Mouse (Mus musculus) macrophage (primary cell): ENCODE measurements around the gene Spi1. TPM values are rescaled to one million over a fixed set of nuclear protein-coding genes. Genes with fewer than 3 reads are reported as not detected.
"Not testable (repeated sequence)": the region's sequence is repeated elsewhere in the genome, so short reads cannot be mapped to it uniquely, and the experiment has no call there.

Experiments used
- H3K27ac ChIP-seq: fragments of 350-480 bp; formaldehyde crosslinking; 2 replicates; pipeline ENCODE4 v1.9.0; 2021
- H3K36me3 ChIP-seq: fragments of 350-480 bp; formaldehyde crosslinking; 2 replicates; pipeline ENCODE4 v1.9.0; 2021; ENCODE audit errors: inconsistent target
- H3K4me3 ChIP-seq: fragments of 350-480 bp; formaldehyde crosslinking; 2 replicates; pipeline ENCODE4 v1.9.0; 2021; ENCODE audit errors: inconsistent target
- H3K79me2 ChIP-seq: fragments of 350-480 bp; formaldehyde crosslinking; 2 replicates; pipeline ENCODE4 v1.9.0; 2021; ENCODE audit errors: inconsistent target
- WGBS: methylation state at CpG from one replicate; pipeline ENCODE4 v1.1.7; 2026; ENCODE audit warnings: inconsistent platforms; ENCODE audit not compliant: missing documents; 5-methylcytosine and 5-hydroxymethylcytosine counted together
- polyA plus RNA-seq: library from polyadenylated mRNA; stranded (reverse); fragments of 250-400 nt; gene quantifications from 3 replicates; pipeline ENCODE4 v1.2.4, GENCODE M21; 2018; ENCODE audit warnings: inconsistent platforms

The Spi1 gene
- polyA plus RNA-seq, 1 experiment from 2014 or later, result 440 TPM

DNA sequence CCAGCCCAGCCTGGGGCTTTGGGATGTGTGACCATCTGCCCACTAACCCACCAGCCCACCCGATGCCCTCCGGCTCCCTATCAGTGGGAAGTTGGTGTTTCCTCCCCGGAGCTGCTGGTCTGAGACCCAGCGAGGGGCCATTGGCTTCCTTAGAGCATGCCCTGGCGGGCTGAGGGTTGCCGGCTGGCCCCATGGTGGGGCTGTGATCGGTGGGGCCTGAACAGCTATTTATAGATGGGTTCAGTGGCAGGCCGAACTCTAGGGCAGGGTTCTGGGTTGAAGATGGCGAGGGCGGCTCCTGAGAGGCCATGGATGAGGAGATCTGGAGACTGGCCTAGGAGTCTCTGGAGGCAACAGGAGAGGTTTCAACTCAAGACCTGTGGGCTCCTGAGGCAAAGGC, 14.8 kb downstream of the Spi1 start:
- peak overlapping the region; percentile 100 for H3K27ac ChIP-seq
- 0% methylated on average over 10 of the region's 10 CpGs for WGBS
- H3K79me2 ChIP-seq, result peaks cover 79% of the 10 kb centered on the region
- peak overlapping the region; percentile 95 for H3K4me3 ChIP-seq
- peaks cover 30% of the 10 kb centered on the region for H3K36me3 ChIP-seq

DNA sequence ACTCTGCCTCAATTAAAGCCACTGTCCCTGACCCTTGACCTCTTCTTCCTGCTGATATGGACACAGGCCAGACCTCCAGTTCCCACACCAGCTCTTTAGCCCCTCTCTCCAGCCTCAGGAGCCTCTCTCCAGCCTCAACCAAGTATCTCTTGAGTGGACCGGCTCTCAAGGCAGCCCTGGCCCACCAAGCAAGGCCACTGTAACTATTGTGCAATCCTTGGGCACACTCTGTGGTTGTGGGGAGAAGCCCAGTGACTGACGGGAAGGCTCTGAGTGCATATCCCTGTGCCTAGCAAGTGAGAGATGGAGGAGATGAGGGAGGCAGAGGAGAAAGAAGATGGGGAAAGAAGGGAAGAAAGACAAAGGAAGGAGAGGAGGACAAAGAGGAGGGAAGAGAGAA, 16.0 kb downstream of the Spi1 start:
- 6% methylated on average over 2 of the region's 2 CpGs for WGBS
- peaks cover 37% of the 10 kb centered on the region for H3K36me3 ChIP-seq
- peak overlapping the region; percentile 95 for H3K4me3 ChIP-seq
- H3K27ac ChIP-seq, result peak overlapping the region; percentile 100
- peaks cover 81% of the 10 kb centered on the region for H3K79me2 ChIP-seq

DNA sequence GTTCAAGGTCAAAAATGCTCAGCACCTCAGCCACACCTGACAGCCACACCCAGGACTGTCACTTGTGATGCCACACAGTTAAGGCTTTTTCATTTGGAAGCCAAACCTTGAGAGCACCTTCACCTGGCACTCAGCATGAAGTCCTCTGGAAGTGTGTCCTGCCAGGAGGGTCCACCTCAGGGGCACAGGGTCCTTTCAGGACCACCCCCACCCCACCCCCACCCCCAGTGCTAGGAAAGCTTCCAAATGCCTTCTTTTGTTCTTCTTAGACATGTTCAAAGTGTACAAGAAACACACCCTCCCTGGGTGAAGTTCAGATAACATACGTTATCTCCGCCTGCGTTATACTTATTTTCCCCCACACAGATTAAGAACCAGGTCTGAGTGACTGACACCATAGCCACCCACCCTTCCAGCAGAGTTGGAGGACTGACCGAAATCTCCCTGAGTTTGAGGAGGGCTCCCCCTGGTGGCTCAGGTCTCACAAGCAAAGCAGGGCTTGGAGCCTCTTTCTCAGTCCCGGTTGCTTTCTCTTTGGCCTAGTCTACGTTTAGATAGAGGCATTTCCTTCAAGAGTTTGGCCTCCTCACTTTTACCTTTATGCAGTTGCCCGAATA, 19.0 kb downstream of the Spi1 start:
- no peak overlapping the region for H3K4me3 ChIP-seq
- H3K36me3 ChIP-seq, result peaks cover 66% of the 10 kb centered on the region
- 9% methylated on average over 7 of the region's 7 CpGs for WGBS
- H3K79me2 ChIP-seq, result peaks cover 100% of the 10 kb centered on the region
- H3K27ac ChIP-seq, result peak overlapping the region; percentile 22; the same call in 1 of the 2 replicates

DNA sequence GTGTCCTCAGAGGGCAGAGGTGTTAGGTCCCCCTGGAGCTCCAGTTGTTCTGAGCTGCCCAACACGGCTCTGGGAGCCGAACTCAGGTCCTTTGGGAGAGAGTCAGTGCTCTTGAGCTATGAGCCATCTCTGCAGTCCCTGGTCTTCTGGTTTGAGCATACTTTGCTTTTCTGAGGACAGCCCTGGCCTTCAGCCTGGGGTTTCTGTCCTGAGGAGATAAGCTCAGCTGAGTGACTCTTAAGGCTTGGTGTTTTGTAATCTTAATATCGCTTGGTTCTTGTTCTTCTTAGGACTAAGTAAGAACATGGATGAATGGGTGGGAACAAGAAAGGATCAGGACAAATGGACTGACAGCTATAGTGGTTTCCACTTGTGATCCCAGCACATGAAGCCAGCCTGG, 26.0 kb downstream of the Spi1 start:
- H3K4me3 ChIP-seq, result no peak overlapping the region
- 93% methylated on average over 3 of the region's 3 CpGs for WGBS
- H3K27ac ChIP-seq, result no peak overlapping the region
- H3K36me3 ChIP-seq, result peaks cover 93% of the 10 kb centered on the region
- H3K79me2 ChIP-seq, result peaks cover 100% of the 10 kb centered on the region

DNA sequence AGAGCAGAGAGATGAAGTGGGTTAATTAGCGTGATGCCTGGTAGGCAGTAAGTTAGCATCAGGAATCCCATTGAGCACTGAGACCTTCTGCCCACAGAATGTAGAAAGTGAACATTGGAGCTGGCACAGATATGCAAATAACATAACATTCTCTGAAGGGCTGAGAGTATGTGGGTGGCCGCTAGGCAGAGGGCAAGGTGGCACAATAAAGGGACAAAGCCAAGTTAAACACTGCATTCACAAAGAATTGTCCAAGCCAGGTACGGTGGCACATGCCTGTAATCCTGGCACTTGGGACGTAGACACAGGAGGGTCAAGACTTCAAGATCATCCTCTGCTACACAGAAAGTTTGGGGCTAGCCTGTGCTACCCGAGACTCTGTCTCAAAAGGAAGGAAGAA, 27.1 kb downstream of the Spi1 start:
- H3K36me3 ChIP-seq, result peaks cover 93% of the 10 kb centered on the region
- WGBS, result 91% methylated on average over 5 of the region's 5 CpGs

DNA sequence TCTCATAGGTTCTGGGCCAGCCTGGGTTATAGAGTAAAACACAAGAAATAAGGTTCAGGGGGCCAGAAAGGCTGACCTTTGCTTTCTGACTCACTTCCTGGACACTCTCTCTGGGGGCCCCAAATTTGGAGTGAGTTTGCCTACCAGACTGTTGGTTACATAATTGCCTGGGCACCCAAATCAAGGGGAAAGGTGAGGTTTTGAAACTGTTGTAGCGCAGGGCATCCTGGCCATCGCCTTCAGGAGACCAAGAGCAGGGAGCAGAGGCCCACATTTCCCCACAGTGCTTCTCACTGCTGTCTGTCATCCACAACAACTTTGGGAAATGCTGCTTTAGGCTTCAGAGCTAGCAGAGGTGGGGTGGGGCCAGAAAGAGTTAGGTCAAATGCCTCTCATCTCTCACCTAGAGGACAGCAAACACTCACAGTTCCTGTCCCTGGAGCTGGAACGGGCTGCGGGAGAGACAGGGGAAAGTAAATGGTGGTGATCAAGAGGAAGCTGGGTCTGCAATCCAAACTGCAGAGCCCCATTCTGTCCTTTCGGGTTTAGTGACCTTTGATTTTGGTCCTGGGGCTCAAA, 27.7 kb downstream of the Spi1 start:
- Histone ChIP-seq H3K79me2 (peaks cover 95% of the 10 kb centered on the region), H3K27ac (no peak overlapping the region), H3K36me3 (peaks cover 93% of the 10 kb centered on the region), H3K4me3 (no peak overlapping the region)
- WGBS, result 82% methylated on average over 5 of the region's 5 CpGs

More for the DNA sequence above, 27.1 kb downstream of the Spi1 start:
- Histone ChIP-seq H3K27ac (no peak overlapping the region), H3K79me2 (peaks cover 100% of the 10 kb centered on the region), H3K4me3 (no peak overlapping the region)

DNA sequence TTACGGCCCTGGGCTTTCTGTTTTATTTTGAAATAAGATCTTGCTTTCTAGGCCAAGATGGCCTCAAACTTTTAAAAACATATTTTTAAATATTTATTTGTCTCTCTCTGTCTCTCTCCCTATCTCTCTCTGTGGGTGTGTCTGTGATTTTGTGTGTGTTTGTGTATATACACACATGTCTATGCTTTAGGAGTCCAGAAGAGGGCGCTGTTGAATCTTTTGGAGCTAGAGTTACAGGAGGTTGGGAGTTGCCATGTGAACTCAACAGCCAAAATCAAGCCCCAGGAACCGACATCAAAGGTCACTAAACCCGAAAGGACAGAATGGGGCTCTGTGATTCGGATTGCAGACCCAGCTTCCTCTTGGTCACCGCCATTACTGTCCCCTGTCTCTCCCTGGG, 28.2 kb downstream of the Spi1 start:
- WGBS, result 91% methylated on average over 6 of the region's 6 CpGs
- Histone ChIP-seq H3K4me3 (no peak overlapping the region), H3K27ac (no peak overlapping the region), H3K36me3 (peaks cover 89% of the 10 kb centered on the region), H3K79me2 (peaks cover 89% of the 10 kb centered on the region)

DNA sequence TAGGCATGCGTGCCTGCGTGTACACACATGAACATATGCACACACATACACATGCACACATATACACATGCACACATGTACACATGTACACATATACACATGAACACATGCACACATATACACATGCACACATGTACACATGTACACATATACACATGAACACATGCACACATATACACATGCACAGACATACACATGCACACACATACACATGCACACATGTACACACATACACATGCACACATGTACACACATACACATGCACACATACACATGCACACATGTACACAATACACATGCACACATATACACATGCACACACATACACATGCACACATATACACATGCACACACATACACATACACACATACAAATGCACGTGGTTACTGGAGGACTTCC, 29.6 kb downstream of the Spi1 start:
- peak overlapping the region; percentile 77 for H3K27ac ChIP-seq
- peaks cover 88% of the 10 kb centered on the region for H3K36me3 ChIP-seq
- H3K4me3 ChIP-seq, result not testable (repeated sequence)
- WGBS, result 90% methylated on average over 3 of the region's 3 CpGs
- peaks cover 75% of the 10 kb centered on the region for H3K79me2 ChIP-seq

DNA sequence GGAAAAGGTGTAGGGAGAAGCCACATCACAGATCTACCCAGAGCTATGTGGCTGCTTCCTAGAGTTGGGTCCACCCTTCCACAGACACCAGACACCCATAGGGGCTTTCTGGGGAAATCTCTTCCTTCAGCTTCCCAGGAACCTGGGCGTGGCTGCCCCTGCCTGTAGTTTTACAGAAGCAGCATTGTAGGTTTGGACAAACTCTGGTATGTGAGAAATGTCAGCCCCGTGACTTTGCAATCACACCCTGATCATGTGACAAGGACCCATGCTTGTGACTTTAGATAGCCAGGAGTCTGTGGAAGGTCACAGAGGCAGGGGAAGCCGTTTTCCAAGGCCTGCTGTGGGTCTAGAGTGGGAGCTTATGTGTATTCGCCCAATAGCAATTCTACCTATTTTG, 30.3 kb downstream of the Spi1 start:
- 56% methylated on average over 4 of the region's 4 CpGs for WGBS
- Histone ChIP-seq H3K27ac (peak overlapping the region; percentile 77), H3K4me3 (no peak overlapping the region), H3K79me2 (peaks cover 69% of the 10 kb centered on the region), H3K36me3 (peaks cover 82% of the 10 kb centered on the region)

DNA sequence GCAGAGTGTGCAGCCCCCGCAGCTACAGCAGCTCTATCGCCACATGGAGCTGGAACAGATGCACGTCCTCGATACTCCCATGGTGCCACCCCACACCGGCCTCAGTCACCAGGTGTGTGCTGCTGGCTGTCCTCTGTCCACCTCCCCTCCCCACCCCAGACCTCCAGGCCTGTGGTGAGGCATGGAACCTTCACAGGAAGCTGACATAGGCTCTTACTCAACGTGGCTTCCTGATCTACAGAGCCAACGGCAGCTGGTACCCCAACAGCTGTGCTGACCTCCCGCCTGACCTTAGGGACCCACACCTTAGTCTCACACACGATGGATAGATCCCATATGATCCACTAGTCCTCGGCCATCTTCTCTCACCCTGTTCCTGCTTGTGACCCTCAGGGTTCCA, 31.1 kb downstream of the Spi1 start:
- peaks cover 60% of the 10 kb centered on the region for H3K79me2 ChIP-seq
- 48% methylated on average over 10 of the region's 10 CpGs for WGBS
- peak overlapping the region; percentile 77 for H3K27ac ChIP-seq
- no peak overlapping the region for H3K4me3 ChIP-seq
- H3K36me3 ChIP-seq, result peaks cover 73% of the 10 kb centered on the region

DNA sequence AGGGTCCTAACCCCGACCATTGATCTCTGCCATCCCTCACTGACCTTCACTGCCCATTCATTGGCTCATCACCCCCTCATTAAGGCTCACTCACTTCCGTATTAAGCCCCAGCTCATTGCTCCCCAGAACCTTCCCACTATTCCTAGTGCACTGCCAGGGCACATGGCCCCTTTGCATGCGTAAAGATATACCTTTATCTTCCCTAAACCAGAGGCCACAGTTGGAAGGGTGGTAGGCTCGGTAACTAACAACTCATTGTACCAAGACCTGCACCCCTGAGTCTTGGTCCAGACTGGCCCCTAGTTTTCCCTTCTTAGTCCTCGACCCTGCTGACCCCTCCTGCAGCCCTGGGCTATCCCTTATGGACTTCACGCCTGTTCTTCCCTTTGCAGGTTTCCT, 31.7 kb downstream of the Spi1 start:
- Histone ChIP-seq H3K4me3 (no peak overlapping the region), H3K36me3 (peaks cover 68% of the 10 kb centered on the region), H3K79me2 (peaks cover 55% of the 10 kb centered on the region), H3K27ac (peak overlapping the region; percentile 77)
- 90% methylated on average over 6 of the region's 6 CpGs for WGBS

DNA sequence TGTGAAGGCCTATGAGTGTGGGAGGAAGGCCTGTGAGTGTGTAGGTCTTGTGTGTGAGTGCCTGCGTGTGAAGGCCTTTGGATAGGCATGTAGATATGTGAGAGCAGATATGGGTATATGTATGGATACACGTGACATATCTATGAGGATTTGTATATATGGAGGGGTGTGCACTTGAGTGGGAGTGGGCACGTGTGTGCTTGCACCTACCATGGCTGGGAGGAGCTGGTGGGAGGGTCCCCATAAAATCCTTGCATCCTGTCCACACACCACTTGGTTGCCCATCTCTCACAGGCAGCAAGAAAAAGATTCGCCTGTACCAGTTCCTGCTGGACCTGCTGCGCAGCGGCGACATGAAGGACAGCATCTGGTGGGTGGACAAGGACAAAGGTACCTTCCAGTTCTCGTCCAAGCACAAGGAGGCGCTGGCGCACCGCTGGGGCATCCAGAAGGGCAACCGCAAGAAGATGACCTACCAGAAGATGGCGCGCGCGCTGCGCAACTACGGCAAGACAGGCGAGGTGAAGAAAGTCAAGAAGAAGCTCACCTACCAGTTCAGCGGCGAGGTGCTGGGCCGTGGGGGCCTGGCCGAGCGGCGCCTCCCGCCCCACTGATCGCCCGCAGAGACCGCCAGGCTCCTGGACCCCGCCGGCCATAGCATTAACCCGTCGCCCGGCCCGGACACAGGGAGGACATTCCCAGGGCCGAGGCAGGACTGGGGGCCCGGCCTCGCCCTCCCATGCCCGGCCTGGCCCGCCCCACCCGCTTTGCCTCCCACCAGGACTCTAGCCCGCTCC, 32.8 kb downstream of the Spi1 start:
- Histone ChIP-seq H3K27ac (no peak overlapping the region), H3K4me3 (no peak overlapping the region), H3K79me2 (peaks cover 44% of the 10 kb centered on the region), H3K36me3 (peaks cover 57% of the 10 kb centered on the region)
- whole genome bisulfite sequencing, result 93% methylated on average over 36 of the region's 42 CpGs

DNA sequence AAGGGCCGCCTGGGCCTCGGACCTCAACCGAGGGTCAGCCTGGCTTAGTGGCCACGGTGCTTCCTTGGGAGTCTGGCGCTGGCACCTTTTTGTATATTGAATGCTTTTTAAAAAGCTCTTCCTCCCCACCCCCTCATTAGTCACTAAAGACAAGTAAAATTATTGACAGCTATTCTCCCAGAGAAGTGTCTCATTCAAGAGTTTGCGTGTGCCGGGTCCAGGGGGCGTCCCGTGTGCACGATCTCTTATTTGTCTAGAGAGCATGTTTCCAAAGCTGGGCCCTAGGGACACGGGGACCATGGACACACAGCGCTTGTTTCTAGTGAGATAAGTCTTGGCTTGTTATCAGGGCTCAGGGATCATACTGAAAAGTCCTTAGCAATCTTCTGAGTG, 33.4 kb downstream of the Spi1 start:
- WGBS, result 96% methylated on average over 12 of the region's 12 CpGs
- Histone ChIP-seq H3K79me2 (peaks cover 38% of the 10 kb centered on the region), H3K36me3 (peaks cover 53% of the 10 kb centered on the region), H3K4me3 (no peak overlapping the region), H3K27ac (no peak overlapping the region)

DNA sequence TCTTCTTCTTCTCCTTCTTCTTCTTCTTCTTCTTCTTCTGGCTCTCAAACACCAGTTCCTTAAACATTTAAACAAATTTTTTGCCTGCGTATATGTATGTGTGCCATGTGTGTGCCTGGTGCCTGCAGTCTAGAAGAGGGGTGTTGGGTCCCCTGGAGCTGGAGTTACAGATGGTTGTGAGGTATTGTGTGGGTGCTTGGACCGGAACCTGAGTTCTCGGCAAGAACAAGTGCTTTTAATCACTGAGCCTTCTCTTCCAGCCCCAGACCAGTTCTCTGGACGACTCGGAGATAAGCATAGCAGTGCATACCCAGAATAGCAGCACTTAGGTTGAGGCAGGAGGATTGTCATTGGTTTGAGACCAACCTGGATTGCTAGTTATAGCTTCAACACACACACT, 34.7 kb downstream of the Spi1 start:
- WGBS, result 82% methylated on average over 5 of the region's 5 CpGs
- peaks cover 40% of the 10 kb centered on the region for H3K36me3 ChIP-seq
- H3K27ac ChIP-seq, result no peak overlapping the region
- H3K79me2 ChIP-seq, result peaks cover 25% of the 10 kb centered on the region
- H3K4me3 ChIP-seq, result no peak overlapping the region

DNA sequence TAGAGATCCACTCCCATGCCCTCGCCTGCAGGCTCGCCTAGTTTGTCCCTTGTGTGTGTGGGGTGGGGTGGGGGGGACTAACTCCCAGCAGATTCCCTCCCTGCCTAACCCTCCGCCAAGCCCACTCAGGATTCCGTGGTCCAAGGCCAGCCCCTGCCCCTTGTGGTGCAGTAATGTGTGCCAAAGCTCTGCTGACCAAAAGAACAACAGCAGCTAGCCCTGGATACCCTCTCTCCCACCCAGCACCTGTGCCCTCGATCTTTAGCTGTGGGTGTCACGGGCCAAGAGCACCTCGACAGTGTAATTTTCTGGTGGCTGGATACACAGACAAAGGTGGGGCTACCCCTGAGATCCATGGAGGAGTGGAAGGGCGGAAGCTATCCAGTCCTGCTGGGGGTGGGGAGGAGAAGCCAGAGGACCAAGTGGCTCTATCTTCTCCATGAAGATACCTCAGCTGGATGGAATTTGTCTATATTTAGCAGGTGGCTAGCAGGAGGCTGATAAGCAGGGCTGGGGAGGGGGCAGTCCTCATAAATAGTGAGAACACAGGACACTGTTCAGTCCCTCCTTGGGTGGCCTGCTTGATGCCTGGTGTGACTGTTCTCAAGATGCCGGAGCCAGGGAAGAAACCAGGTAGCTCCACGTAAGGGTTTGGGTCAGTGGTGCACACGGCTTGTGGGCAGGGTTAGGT, 35.5 kb downstream of the Spi1 start, which contains the start of gene Mybpc3:
TSS of gene Mybpc3 (plus strand) at position 560 of the 691 bp plus-strand sequence.
- Histone ChIP-seq H3K27ac (no peak within 1 kb of the TSS), H3K4me3 (no peak within 1 kb of the TSS), H3K36me3 (peaks cover 31% of the 10 kb centered on the region), H3K79me2 (peaks cover 16% of the 10 kb centered on the region)
- 95% methylated on average over 9 of the region's 11 CpGs for WGBS
